Mouse (Mus musculus) leukemia stem cell, adult 10-12 weeks (primary cell): ENCODE data around the gene Arhgap27. TPM values are rescaled to one million over a fixed set of nuclear protein-coding genes. Genes with fewer than 3 reads are reported as not detected.

Source experiments
- polyA plus RNA-seq: library from polyadenylated mRNA; stranded (reverse); fragments of >175 nt; gene quantifications from 2 replicates; pipeline ENCODE4 v1.2.3, GENCODE M21; 2012; ENCODE audit warnings: low replicate concordance

The Arhgap27 gene
- 19.4 and 73.3 TPM in 2 replicates for polyA plus RNA-seq

GRCm38 (mm10) chr11:103363214-103364148 lies at the start of gene Arhgap27:
Gene Arhgap27 (minus strand): TSS chr11:103363692.

GRCm38 (mm10) chr11:103411981-103412949 lies 48.8 kb upstream of the Arhgap27 start, which contains the start of gene Plekhm1:
Gene Plekhm1 (minus strand): TSS chr11:103412687.

Other genes with a start within 250 kb of the Arhgap27 start
- 10.6 and 12.4 TPM in 2 replicates for gene Hexim1, start 247.5 kb downstream of the Arhgap27 start, polyA plus RNA-seq
- gene Hexim2, start 231.3 kb downstream of the Arhgap27 start, polyA plus RNA-seq, result 6.5 and 8.1 TPM in 2 replicates
- 32.9 and 73.9 TPM in 2 replicates for gene Fmnl1, start 192.6 kb downstream of the Arhgap27 start, polyA plus RNA-seq
- gene 1700023F06Rik, start 155.1 kb downstream of the Arhgap27 start, polyA plus RNA-seq, result not detected in 2 replicates
- gene Spata32, start 145.3 kb downstream of the Arhgap27 start, polyA plus RNA-seq, result not detected in 2 replicates
- gene Map3k14, start 96.2 kb downstream of the Arhgap27 start, polyA plus RNA-seq, result 4.3 and 9.6 TPM in 2 replicates
- gene Plekhm1, start 49.0 kb upstream of the Arhgap27 start, polyA plus RNA-seq, result 18.6 and 20.0 TPM in 2 replicates
- gene Lrrc37a, start 140.9 kb upstream of the Arhgap27 start, polyA plus RNA-seq, result not detected in 2 replicates